Mouse (Mus musculus) thymus, postnatal 4 days (tissue): ENCODE data around the gene Tecpr2.

Source experiments
- DNase-seq: peaks from one replicate; pipeline ENCODE4 v3.0.0; 2021

The Tecpr2 gene

DNA sequence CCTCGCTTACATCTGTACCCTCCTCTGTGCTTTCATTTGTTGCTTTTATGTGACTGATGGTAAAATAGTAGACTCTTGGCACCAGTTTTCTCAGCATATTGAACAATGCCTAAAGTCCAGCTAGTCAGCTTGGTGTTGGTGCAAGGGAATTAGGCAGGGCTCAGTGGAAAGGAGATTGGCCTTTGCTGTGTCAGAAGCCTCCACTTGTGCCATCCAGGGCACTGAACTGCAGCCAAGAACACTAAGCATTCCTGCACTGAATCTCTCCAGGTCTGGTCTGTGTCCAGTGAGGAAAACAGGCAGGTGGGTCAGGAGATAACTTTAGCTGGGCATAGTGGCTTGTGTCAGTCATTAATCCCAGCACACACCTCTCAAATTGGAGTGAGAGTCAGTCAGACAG lies 60.3 kb downstream of the Tecpr2 start:
- no peak for DNase-seq

- DNase-seq, result no peak
Measured at GRCm38 (mm10) chr12:110950151-110950550, 61.1 kb downstream of the Tecpr2 start.

DNA sequence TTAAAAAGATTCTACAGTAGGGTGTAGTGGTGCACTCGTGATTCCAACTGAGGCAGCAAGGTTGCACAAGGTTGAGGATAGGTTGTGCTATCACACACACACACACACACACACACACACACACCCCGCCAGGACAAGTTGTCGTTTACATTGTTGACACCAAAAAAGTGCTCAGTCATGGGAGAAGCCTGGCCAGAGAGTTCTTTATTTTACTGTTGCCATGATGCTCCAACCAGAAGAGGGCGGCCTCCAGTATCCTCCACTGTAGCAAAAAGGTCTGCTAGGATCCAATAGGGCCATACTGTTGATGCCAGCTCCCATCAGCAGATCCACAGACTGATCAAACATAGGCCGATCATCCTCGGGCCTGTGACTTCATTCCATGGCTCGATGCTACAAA lies 62.2 kb downstream of the Tecpr2 start:
- no peak for DNase-seq

DNA sequence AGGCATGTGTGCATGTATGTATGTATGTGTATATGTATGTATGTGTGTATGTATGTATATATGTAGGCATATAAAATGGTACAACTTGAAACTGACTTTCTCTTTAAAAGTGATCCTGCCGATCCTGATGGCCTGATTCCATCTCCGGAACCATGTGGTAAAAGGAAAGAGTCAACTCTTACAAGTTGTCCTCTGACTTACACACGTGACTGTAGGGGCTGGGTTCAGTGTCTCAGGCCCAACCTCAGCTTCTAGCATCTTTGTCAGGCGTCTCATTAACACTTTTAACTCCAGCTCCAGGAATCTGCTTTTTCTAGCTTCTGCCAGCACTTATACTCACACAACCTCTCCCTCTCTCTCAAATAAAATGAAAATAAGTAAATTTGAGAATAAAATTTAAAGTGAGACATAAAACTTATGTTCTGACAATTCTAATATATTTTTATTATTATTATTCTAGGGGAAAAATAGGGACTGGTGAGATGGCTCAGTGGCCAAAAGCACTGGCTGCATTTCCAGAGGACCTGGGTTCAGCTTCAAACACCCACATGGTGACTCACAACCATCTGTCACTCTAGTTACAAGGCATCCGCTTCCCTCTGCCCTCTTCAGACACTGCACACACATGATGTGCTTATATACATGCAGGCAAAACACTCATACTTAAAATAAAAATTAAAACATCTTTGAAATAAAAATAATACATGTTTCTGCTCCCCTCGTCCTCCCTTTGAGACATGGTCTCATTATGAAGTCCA lies 63.7 kb downstream of the Tecpr2 start:
- DNase-seq, result no peak

DNA sequence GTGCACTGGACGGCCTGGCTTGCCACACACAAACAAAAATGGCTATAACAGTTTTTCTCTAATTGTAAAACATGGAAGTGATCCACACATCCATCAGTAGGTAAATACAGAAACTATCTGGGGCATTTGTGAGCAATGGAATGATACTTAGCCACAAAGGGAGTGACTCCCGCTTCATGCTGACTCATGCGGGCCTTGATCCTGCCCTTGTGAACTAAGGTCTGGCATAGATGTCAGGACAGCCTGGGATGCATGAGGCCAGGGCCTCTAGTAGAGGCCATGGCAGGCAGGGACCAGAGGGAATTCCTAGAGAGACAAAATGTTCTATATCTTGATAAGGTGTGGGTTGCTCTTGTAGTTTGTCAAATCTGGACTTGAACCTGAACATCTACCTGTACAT lies 64.4 kb downstream of the Tecpr2 start:
- DNase-seq, result no peak

GRCm38 (mm10) chr12:110953900-110954299 lies 64.8 kb downstream of the Tecpr2 start:
- DNase-seq, result no peak

- DNase-seq, result no peak
Measured at GRCm38 (mm10) chr12:110954351-110954991, 65.4 kb downstream of the Tecpr2 start.

DNA sequence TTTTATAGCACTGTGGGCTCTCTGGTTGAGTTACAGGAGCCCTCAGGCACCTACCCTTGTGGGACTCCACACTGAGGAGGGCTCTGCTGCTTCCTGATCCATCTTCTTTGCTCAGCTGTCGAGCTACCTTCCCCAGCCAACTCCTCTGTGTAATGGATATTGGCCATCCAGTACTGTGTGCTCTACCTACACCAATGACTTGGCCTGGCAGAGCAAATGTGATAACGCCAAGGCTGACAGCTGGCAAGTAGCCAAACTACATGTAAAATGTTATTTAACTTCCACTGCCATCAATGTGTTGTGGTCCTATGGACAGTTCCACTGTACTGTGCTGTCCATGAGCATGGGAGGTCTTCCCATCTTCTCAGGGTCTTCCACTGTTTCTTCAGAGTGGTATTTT lies 72.9 kb downstream of the Tecpr2 start:
- DNase-seq, result no peak

GRCm38 (mm10) chr12:110965500-110965899 lies 76.4 kb downstream of the Tecpr2 start:
- no peak for DNase-seq

- DNase-seq, result no peak
Measured at GRCm38 (mm10) chr12:110966079-110966478, 77.0 kb downstream of the Tecpr2 start.

GRCm38 (mm10) chr12:110967146-110967545 lies 78.1 kb downstream of the Tecpr2 start:
- DNase-seq, result no peak

- no peak for DNase-seq
Measured at GRCm38 (mm10) chr12:110970408-110970807, 81.3 kb downstream of the Tecpr2 start.

DNA sequence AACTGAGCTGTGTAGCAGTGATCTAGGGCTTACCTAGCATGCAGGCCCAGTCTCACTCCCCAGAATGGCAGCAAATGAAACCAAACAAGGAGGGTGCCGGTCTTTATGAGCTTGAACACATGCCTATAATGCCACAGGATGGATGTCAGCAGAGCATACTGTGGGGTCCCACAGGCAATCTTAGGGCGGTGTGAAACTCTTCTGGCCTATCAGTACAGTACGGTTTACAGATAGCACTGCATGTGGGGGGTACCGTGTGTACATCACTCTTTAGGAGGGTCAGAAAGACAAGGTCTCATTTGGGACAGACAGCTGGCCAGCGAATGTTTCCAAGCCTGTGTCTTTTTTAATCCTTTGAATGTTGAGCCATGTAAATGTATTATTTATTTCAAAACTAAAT lies 82.9 kb downstream of the Tecpr2 start:
- DNase-seq, result no peak

DNA sequence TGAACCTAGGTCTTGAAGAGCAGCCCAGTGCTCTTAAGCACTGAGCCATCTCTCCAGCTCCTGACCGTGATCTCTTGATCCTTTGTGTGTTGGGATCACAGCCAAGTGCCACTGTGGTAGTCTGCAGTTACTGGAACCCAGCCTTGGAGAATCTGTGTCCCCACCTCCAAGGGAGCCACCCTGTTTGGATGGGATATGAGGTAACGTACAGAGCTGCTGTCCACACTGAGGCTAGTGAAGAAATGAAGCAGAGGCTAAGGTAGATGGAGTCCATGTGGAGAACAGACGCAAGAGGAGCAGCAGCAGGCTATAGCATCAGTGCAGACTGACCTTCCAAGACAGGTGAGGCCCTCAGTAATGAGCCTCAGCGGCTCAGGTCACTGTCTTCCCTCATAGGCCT lies 84.8 kb downstream of the Tecpr2 start:
- DNase-seq, result no peak

GRCm38 (mm10) chr12:110974295-110974694 lies 85.2 kb downstream of the Tecpr2 start:
- DNase-seq, result no peak

GRCm38 (mm10) chr12:110974726-110975125 lies 85.7 kb downstream of the Tecpr2 start:
- no peak for DNase-seq

- DNase-seq, result no peak
Measured at GRCm38 (mm10) chr12:110975385-110975784, 86.3 kb downstream of the Tecpr2 start.

GRCm38 (mm10) chr12:110975838-110976468 lies 86.9 kb downstream of the Tecpr2 start:
- DNase-seq, result no peak

DNA sequence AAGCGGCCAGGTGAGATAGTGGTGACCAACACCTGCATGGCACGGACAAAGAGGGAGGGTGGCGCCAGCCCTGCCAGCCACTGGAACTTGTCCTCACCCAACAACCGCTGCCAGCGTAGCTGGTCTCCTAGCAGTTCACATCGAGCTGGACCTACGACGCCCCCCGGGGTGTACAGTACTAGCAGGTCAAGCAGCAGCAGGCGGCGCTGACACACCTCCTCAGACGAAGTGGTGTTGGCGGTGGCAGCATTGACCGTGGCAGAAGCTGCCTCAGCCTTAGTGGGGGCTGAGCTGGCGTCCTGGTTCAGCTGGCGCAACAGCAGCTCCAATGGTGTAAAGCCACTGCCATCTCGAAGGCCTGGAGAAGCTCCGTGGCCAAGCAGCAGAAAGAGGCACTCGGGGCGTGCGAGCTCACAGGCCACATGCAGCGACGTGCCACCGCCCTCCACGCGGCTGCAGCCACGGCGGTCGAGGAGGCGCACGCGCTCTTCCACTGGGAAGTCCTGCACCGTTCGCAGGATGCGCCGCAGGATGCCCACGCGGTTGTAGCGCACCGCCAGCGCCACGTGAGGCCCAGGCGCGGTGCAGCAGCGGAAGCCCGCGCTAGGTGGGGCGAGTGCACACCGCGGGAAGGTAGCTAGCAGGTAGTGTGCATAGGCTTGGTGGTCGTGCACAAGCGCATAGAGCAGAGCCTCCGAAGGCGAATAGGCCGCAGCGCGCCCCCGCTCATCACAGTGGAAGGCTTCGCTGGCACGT lies 87.7 kb downstream of the Tecpr2 start:
- no peak for DNase-seq

DNA sequence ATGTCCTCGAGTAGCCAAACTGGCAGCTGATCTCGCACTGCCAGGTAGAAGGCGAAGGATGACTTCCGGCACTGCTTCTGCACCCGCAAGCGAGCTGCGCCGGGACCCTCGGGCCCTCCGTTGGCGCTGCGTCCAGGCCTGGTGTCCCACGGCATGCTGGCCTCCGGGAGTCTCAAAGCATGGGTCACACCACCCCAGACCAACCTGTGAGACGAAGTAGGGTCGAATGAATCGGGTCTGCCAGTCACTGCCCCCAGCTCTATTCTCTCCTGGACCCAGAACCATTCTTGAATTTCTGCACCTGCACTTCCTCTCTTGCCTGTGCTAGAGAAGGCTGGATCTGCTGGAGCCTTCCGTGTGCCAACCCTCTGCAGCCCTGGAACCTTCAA lies 88.3 kb downstream of the Tecpr2 start:
- no peak for DNase-seq

DNA sequence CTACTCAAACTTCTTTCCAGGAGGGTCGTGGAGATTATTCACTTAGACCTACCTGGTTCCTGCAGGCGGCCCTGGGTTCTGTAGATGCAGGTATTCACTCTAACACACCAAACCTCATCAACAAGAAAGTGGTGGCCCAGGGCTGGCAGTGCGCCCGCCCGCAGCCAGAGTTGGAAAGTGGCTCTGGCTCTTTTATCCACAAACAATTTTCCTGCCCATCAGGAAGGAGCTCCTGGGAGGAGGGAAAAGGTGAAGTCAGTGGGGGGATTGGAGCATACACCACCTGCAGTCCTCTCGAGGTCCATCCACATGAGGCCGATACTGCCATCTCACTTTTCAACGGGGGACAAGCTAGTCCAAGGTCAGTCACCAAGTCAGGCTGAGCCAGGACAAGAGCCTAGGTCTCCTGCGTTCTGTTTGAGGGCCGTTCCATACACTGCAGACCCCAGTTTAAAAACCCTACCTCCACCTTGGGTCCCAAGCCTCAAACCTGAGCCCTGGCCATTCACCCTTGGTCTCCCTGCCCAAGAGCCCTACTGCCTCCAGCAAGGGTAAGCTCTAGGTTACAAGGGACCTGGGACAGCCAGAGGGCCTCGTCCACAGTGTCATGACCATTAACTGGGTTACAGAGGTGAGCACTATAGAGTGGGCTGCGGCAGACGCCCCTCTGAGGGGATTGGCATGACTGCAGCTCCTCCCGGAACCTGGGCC lies 89.0 kb downstream of the Tecpr2 start:
- no peak for DNase-seq

DNA sequence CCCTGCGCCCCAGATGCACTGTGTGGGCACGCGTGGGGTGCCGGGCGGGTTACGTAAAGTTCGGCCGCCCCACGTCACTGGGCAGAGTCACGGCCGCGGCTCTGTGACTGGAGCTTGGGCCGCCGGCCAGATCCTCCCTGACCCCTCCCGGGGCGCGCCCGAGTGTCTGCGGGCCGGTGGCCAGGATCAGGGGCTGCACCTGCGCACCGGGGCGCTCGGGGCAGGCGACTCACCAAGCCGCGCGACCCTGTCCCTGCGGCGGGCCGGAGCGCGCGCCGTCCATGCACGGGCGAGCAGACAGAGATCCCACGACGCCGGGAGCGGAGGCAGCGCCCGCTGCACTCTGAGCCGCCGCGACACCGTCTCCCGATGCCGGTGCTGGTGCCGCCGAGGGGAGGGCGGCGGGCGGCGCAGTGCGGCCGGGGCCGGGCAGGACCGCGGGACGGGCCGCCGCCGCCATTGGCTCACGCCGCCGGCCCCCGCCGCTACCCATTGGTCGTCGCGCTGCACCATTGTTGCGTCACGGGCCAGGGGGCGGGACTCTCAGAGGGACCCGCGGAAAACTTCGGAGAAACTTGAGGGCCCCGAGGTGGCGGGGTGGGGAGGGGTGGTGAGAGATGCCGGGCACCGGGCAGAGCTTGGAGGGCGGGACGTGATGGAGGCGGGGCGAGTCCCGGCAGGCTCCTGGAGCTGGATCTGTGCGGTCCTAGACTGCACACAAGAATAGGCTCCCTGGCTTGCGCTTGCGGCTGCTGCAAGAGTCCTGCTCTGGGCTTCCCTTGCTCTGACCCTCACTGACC lies 89.7 kb downstream of the Tecpr2 start, which contains the start of gene Ankrd9:
TSS of gene Ankrd9 (minus strand) at position 434 of the 800 bp plus-strand sequence.
- peak; percentile 99 for DNase-seq
